Mouse (Mus musculus): ENCODE measurements at regions not wholly inside any gene's neighbourhood (a gene's known extent, or its start where the extent isn't known, plus 50 kb on each side); places are given as distances from the start of the nearest gene placed in this dataset.

- 62% methylated on average over 6 of the region's 6 CpGs for WGBS
- no peak for DNase-seq (ENCODE audit: low spot score)
- H3K27me3 ChIP-seq (ENCODE audit: insufficient read depth, poor library complexity, severe bottlenecking), result no peaks in the 10 kb centered on the region
These were observed 435.9 kb downstream of the Elavl2 start for GRCm38 (mm10) chr4:90964658-90965057.

GRCm38 (mm10) chr4:90943687-90944385, 456.7 kb downstream of the Elavl2 start:
- Histone ChIP-seq H3K9me3 (no peaks in the 10 kb centered on the region), H3K4me3 (no peak overlapping the region), H3K27me3 (ENCODE audit: insufficient read depth, poor library complexity, severe bottlenecking) (no peaks in the 10 kb centered on the region), H3K27ac (no peak overlapping the region), H3K36me3 (no peaks in the 10 kb centered on the region), H3K4me1 (no peaks in the 10 kb centered on the region)
- WGBS, result 64% methylated on average over 4 of the region's 4 CpGs
- no peak for DNase-seq (ENCODE audit: low spot score)

More at GRCm38 (mm10) chr4:90964658-90965057, 435.9 kb downstream of the Elavl2 start:
- Histone ChIP-seq H3K4me3 (no peak overlapping the region), H3K27ac (no peak overlapping the region), H3K4me1 (no peaks in the 10 kb centered on the region), H3K36me3 (no peaks in the 10 kb centered on the region), H3K9me3 (no peaks in the 10 kb centered on the region)

- DNase-seq (ENCODE audit: low spot score), result no peak
- 85% methylated on average over 6 of the region's 6 CpGs for WGBS
- H3K9me3 ChIP-seq, result no peaks in the 10 kb centered on the region
- H3K27me3 ChIP-seq (ENCODE audit: insufficient read depth, poor library complexity, severe bottlenecking), result no peaks in the 10 kb centered on the region
- H3K36me3 ChIP-seq, result no peaks in the 10 kb centered on the region
- H3K27ac ChIP-seq, result no peak overlapping the region
- no peak overlapping the region for H3K4me3 ChIP-seq
- H3K4me1 ChIP-seq, result no peaks in the 10 kb centered on the region
These were observed 483.1 kb downstream of the Elavl2 start for GRCm38 (mm10) chr4:90917312-90918107.

- no peak for DNase-seq (ENCODE audit: low spot score)
- WGBS, result 92% methylated on average over 1 of the region's 1 CpGs
- no peaks in the 10 kb centered on the region for H3K36me3 ChIP-seq
- no peaks in the 10 kb centered on the region for H3K4me1 ChIP-seq
- H3K27me3 ChIP-seq (ENCODE audit: insufficient read depth, poor library complexity, severe bottlenecking), result no peaks in the 10 kb centered on the region
- H3K4me3 ChIP-seq, result no peak overlapping the region
- no peaks in the 10 kb centered on the region for H3K9me3 ChIP-seq
- no peak overlapping the region for H3K27ac ChIP-seq
These were observed 494.3 kb downstream of the Elavl2 start for GRCm38 (mm10) chr4:90906311-90906710.

- Histone ChIP-seq H3K27ac (no peak overlapping the region), H3K9me3 (no peaks in the 10 kb centered on the region), H3K4me1 (no peaks in the 10 kb centered on the region), H3K4me3 (no peak overlapping the region), H3K36me3 (no peaks in the 10 kb centered on the region), H3K27me3 (ENCODE audit: insufficient read depth, poor library complexity, severe bottlenecking) (no peaks in the 10 kb centered on the region)
- DNase-seq (ENCODE audit: low spot score), result no peak
- 58% methylated on average over 7 of the region's 7 CpGs for WGBS
These were observed 532.4 kb downstream of the Elavl2 start for GRCm38 (mm10) chr4:90868209-90868608.

GRCm38 (mm10) chr4:90860854-90861253, 539.7 kb downstream of the Elavl2 start:
- no peak for DNase-seq (ENCODE audit: low spot score)
- H3K27ac ChIP-seq, result no peak overlapping the region
- no peaks in the 10 kb centered on the region for H3K36me3 ChIP-seq
- no peaks in the 10 kb centered on the region for H3K9me3 ChIP-seq
- no peak overlapping the region for H3K4me3 ChIP-seq
- H3K4me1 ChIP-seq, result no peaks in the 10 kb centered on the region
- no peaks in the 10 kb centered on the region for H3K27me3 ChIP-seq (ENCODE audit: insufficient read depth, poor library complexity, severe bottlenecking)
- 43% methylated on average over 2 of the region's 2 CpGs for WGBS

GRCm38 (mm10) chr4:90839804-90840203, 560.8 kb downstream of the Elavl2 start:
- H3K4me3 ChIP-seq, result no peak overlapping the region

GRCm38 (mm10) chr4:90799078-90799477, 580.5 kb downstream of the Zfp352 start:
- WGBS, result 78% methylated on average over 1 of the region's 1 CpGs

More at GRCm38 (mm10) chr4:90839804-90840203, 560.8 kb downstream of the Elavl2 start:
- Histone ChIP-seq H3K36me3 (no peaks in the 10 kb centered on the region), H3K27ac (no peak overlapping the region), H3K4me1 (no peaks in the 10 kb centered on the region), H3K9me3 (no peaks in the 10 kb centered on the region), H3K27me3 (ENCODE audit: insufficient read depth, poor library complexity, severe bottlenecking) (no peaks in the 10 kb centered on the region)
- no peak for DNase-seq (ENCODE audit: low spot score)
- WGBS, result 58% methylated on average over 3 of the region's 3 CpGs

GRCm38 (mm10) chr4:90798637-90799036, 580.0 kb downstream of the Zfp352 start:
- Histone ChIP-seq H3K4me3 (no peak overlapping the region), H3K9me3 (no peaks in the 10 kb centered on the region), H3K4me1 (no peaks in the 10 kb centered on the region), H3K27me3 (ENCODE audit: insufficient read depth, poor library complexity, severe bottlenecking) (no peaks in the 10 kb centered on the region), H3K36me3 (no peaks in the 10 kb centered on the region), H3K27ac (no peak overlapping the region)
- 77% methylated on average over 3 of the region's 3 CpGs for WGBS
- no peak for DNase-seq (ENCODE audit: low spot score)

More at GRCm38 (mm10) chr4:90799078-90799477, 580.5 kb downstream of the Zfp352 start:
- no peak overlapping the region for H3K4me3 ChIP-seq
- no peak for DNase-seq (ENCODE audit: low spot score)
- no peaks in the 10 kb centered on the region for H3K36me3 ChIP-seq
- H3K9me3 ChIP-seq, result no peaks in the 10 kb centered on the region
- no peaks in the 10 kb centered on the region for H3K27me3 ChIP-seq (ENCODE audit: insufficient read depth, poor library complexity, severe bottlenecking)
- no peak overlapping the region for H3K27ac ChIP-seq
- H3K4me1 ChIP-seq, result no peaks in the 10 kb centered on the region

GRCm38 (mm10) chr4:90797472-90797871, 578.9 kb downstream of the Zfp352 start:
- WGBS, result 68% methylated on average over 8 of the region's 8 CpGs
- Histone ChIP-seq H3K4me3 (no peak overlapping the region), H3K27ac (no peak overlapping the region), H3K36me3 (no peaks in the 10 kb centered on the region), H3K27me3 (ENCODE audit: insufficient read depth, poor library complexity, severe bottlenecking) (no peaks in the 10 kb centered on the region), H3K9me3 (no peaks in the 10 kb centered on the region), H3K4me1 (no peaks in the 10 kb centered on the region)
- DNase-seq (ENCODE audit: low spot score), result no peak
